Mouse (Mus musculus) layer of hippocampus, postnatal 10 days (tissue): ENCODE results near the gene Kcnt1. TPM values are rescaled to one million over a fixed set of nuclear protein-coding genes. Genes with fewer than 3 reads are reported as not detected.

Experiments used
- total RNA-seq, 2 experiments: library from RNA; stranded (reverse); gene quantifications; 2 replicates each; pipeline ENCODE4 v1.2.3; 2021

Gene Kcnt1
- total RNA-seq, 2 experiments from 2014 or later = 57.3 to 59.7 TPM

Other genes starting within 250 kb of the Kcnt1 start
- not detected for gene Ccdc183, start 246.1 kb upstream of the Kcnt1 start, total RNA-seq
- gene Tmem141, start 241.7 kb upstream of the Kcnt1 start, total RNA-seq = 10 to 100 TPM; 19.9 to 21.1 TPM
- gene Fcna, start 235.7 kb upstream of the Kcnt1 start, total RNA-seq = 1 to 10 TPM; 1.1 to 1.4 TPM
- not detected for gene Lcn8, start 210.6 kb upstream of the Kcnt1 start, total RNA-seq
- gene Lcn5, start 205.8 kb upstream of the Kcnt1 start, total RNA-seq = not detected
- gene Lcn6, start 186.9 kb upstream of the Kcnt1 start, total RNA-seq = not detected
- not detected for gene Lcn10, start 181.0 kb upstream of the Kcnt1 start, total RNA-seq
- gene Obp2a, start 163.7 kb upstream of the Kcnt1 start, total RNA-seq = not detected
- 10 to 100 TPM; 91.7 to 98.0 TPM for gene Bmyc, start 157.0 kb upstream of the Kcnt1 start, total RNA-seq
- not detected for gene Obp2b, start 126.7 kb upstream of the Kcnt1 start, total RNA-seq
- not detected for gene Lcn3, start 98.2 kb upstream of the Kcnt1 start, total RNA-seq
- not detected for gene Lcn11, start 86.7 kb upstream of the Kcnt1 start, total RNA-seq
- not detected for gene Gm13539, start 81.5 kb upstream of the Kcnt1 start, total RNA-seq
- gene Glt6d1, start 47.9 kb upstream of the Kcnt1 start, total RNA-seq = not detected
- not detected for gene Lcn9, start 40.6 kb upstream of the Kcnt1 start, total RNA-seq
- not detected for gene Sohlh1, start 16.5 kb upstream of the Kcnt1 start, total RNA-seq
- 100 to 1,000 TPM; 121 to 140 TPM for gene Camsap1, start 119.5 kb downstream of the Kcnt1 start, total RNA-seq
- gene Ubac1, start 158.0 kb downstream of the Kcnt1 start, total RNA-seq = 10 to 100 TPM; 70.1 to 70.8 TPM